Mouse (Mus musculus) brain, adult 10 weeks (tissue): ENCODE data around the gene Rras2. TPM values are rescaled to one million over a fixed set of nuclear protein-coding genes. Genes with fewer than 3 reads are reported as not detected.

ENCODE experiments used
- polyA plus RNA-seq: library from polyadenylated mRNA; stranded (reverse); fragments of 350-450 nt; fragmentation: Illumina TruSeq; extraction: RNeasy Lipid Tissue Mini Kit (QIAGEN cat#74804); gene quantifications from one replicate; pipeline ENCODE4 v1.2.3, GENCODE M21; 2015; ENCODE audit warnings: low read depth, low replicate concordance

Rras2 gene
- 15.3 TPM for polyA plus RNA-seq

GRCm38 (mm10) chr7:114117444-114117905 is at the start of gene Rras2:
TSS of gene Rras2 (minus strand) at chr7:114117781.

Other genes with a start within 250 kb of the Rras2 start
- gene Copb1, start 136.9 kb upstream of the Rras2 start, polyA plus RNA-seq: 62.3 TPM
- gene Psma1, start 158.3 kb upstream of the Rras2 start, polyA plus RNA-seq: 200 TPM